19 mouse cellular contexts compared by ENCODE assay signal in genomic region chr4:7314261-7314660, GRCm38 (mm10).
A peak's percentile ranks its signal among the peaks of the same experiment; 100 is the strongest.
DNase-seq lines count a peak whose midpoint lies in the region; ATAC-seq and TF ChIP-seq lines count a peak whose summit lies in the region.
"Had no signal": no experiment of that assay in that cellular context is flagged by ENCODE, and none has a peak within 500 bp of the region (broad histone marks: within the 10 kb centered on the region; RNA-seq: fewer than 3 reads in every experiment).

No protein-coding gene starts in this region.

- peak; percentile 77; the same call in 1 of the 2 replicates for ATAC-seq in heart, embryonic 12.5 days (ENCODE audit: insufficient number of reproducible peaks, low FRiP score)
- ATAC-seq in lung, embryonic 16.5 days (ENCODE audit: low read depth), result peak; percentile 89
- peak; percentile 72; the same call in 1 of the 2 replicates for ATAC-seq in stomach, embryonic 16.5 days (ENCODE audit: insufficient read depth, low FRiP score)
- ATAC-seq in midbrain, embryonic 14.5 days (ENCODE audit: low FRiP score, low TSS enrichment), result no peak
- ATAC-seq: activated CD4-positive, CD25-positive, alpha-beta regulatory T cell, adult 4 months; hindbrain, postnatal 0 days; Patski had no signal

- no peak for TF ChIP-seq CTCF in kidney, adult 2 months (conservative IDR thresholded peaks at IDR 0.05; ENCODE audit: insufficient read depth, insufficient read length, low read depth, low read length)

- peaks cover 6% of the 10 kb centered on the region; the same call in 1 of the 2 replicates for H3K4me1 ChIP-seq in heart, embryonic 12.5 days (replicated peaks)
- H3K4me1 ChIP-seq in lung, embryonic 16.5 days (replicated peaks; ENCODE audit: control insufficient read depth, insufficient read depth, low read length), result peaks cover 4% of the 10 kb centered on the region; the same call in 1 of the 2 replicates
- no peaks in the 10 kb centered on the region for H3K4me1 ChIP-seq in stomach, embryonic 16.5 days (ENCODE audit: control insufficient read depth, insufficient read depth, low read length)
- H3K4me1 ChIP-seq in midbrain, embryonic 14.5 days (ENCODE audit: control insufficient read depth, insufficient read depth, low read length), result no peaks in the 10 kb centered on the region
- H3K4me1 ChIP-seq in kidney, adult 2 months (ENCODE audit: control insufficient read depth, insufficient read depth, low read length), result no peaks in the 10 kb centered on the region
- H3K4me1 ChIP-seq: forebrain, embryonic 12.5 days; liver, embryonic 13.5 days had no signal

- no peak overlapping the region for H3K27ac ChIP-seq in heart, embryonic 12.5 days (ENCODE audit: poor library complexity, severe bottlenecking)
- 0 out of 2 replicates have a peak overlapping the region, but pooled peaks have one; percentile 12 for H3K27ac ChIP-seq in lung, embryonic 16.5 days (ENCODE audit: low read length)
- no peak overlapping the region for H3K27ac ChIP-seq in stomach, embryonic 16.5 days (ENCODE audit: low read length)
- H3K27ac ChIP-seq in midbrain, embryonic 14.5 days (replicated peaks; ENCODE audit: low read depth, low read length), result no peak overlapping the region
- H3K27ac ChIP-seq in kidney, adult 2 months (ENCODE audit: insufficient read depth, low read depth, low read length), result no peak overlapping the region
- H3K27ac ChIP-seq: forebrain, embryonic 12.5 days; hindbrain, postnatal 0 days; left cerebral cortex, adult 2 months; liver, embryonic 13.5 days had no signal

- H3K9me3 ChIP-seq in heart, embryonic 12.5 days (replicated peaks), result no peaks in the 10 kb centered on the region
- H3K9me3 ChIP-seq in lung, embryonic 16.5 days (ENCODE audit: control insufficient read depth, low read length), result no peaks in the 10 kb centered on the region
- H3K9me3 ChIP-seq in stomach, embryonic 16.5 days (replicated peaks; ENCODE audit: control insufficient read depth, low read length), result no peaks in the 10 kb centered on the region; the same call in 1 of the 2 replicates
- H3K9me3 ChIP-seq in midbrain, embryonic 14.5 days (ENCODE audit: control insufficient read depth, low read length), result no peaks in the 10 kb centered on the region
- H3K9me3 ChIP-seq: forebrain, embryonic 12.5 days; liver, embryonic 13.5 days had no signal

- 35% methylated on average over 4 of the region's 4 CpGs for WGBS in heart, embryonic 12.5 days
- WGBS in lung, embryonic 16.5 days, result 28% methylated on average over 4 of the region's 4 CpGs
- WGBS in large intestine, adult 2 months, result 27% methylated on average over 4 of the region's 4 CpGs
- WGBS in stomach, embryonic 16.5 days, result 51% methylated on average over 4 of the region's 4 CpGs
- 87% methylated on average over 4 of the region's 4 CpGs for WGBS in midbrain, embryonic 14.5 days
- WGBS in kidney, adult 2 months, result 75% methylated on average over 4 of the region's 4 CpGs

- no peaks in the 10 kb centered on the region for H3K27me3 ChIP-seq in heart, embryonic 12.5 days (replicated peaks)
- H3K27me3 ChIP-seq in lung, embryonic 16.5 days (ENCODE audit: control insufficient read depth, insufficient read depth, low read depth, low read length), result no peaks in the 10 kb centered on the region
- H3K27me3 ChIP-seq in stomach, embryonic 16.5 days (ENCODE audit: control insufficient read depth, insufficient read depth, low read length), result no peaks in the 10 kb centered on the region
- no peaks in the 10 kb centered on the region for H3K27me3 ChIP-seq in midbrain, embryonic 14.5 days (ENCODE audit: control insufficient read depth, insufficient read depth, low read length)
- no peaks in the 10 kb centered on the region for H3K27me3 ChIP-seq in kidney, adult 2 months (replicated peaks; ENCODE audit: control insufficient read depth, insufficient read depth, low read length)
- H3K27me3 ChIP-seq: forebrain, embryonic 12.5 days; liver, embryonic 13.5 days; Patski had no signal

- H3K4me3 ChIP-seq in heart, embryonic 12.5 days, result no peak overlapping the region
- no peak overlapping the region for H3K4me3 ChIP-seq in lung, embryonic 16.5 days (ENCODE audit: low read length)
- no peak overlapping the region for H3K4me3 ChIP-seq in stomach, embryonic 16.5 days (replicated peaks; ENCODE audit: low read length)
- no peak overlapping the region for H3K4me3 ChIP-seq in midbrain, embryonic 14.5 days (replicated peaks; ENCODE audit: low read depth, low read length)
- H3K4me3 ChIP-seq in kidney, adult 2 months (ENCODE audit: insufficient read depth, low read depth, low read length), result no peak overlapping the region
- H3K4me3 ChIP-seq: forebrain, embryonic 12.5 days; left cerebral cortex, adult 2 months; liver, embryonic 13.5 days had no signal

- no peak overlapping the region for H3K9ac ChIP-seq in heart, embryonic 12.5 days
- H3K9ac ChIP-seq in lung, embryonic 16.5 days (ENCODE audit: low read length), result no peak overlapping the region
- no peak overlapping the region for H3K9ac ChIP-seq in stomach, embryonic 16.5 days (ENCODE audit: low read length)
- no peak overlapping the region for H3K9ac ChIP-seq in midbrain, embryonic 14.5 days (replicated peaks; ENCODE audit: low read length)
- H3K9ac ChIP-seq: forebrain, embryonic 12.5 days; liver, embryonic 13.5 days had no signal

- no peaks in the 10 kb centered on the region for H3K36me3 ChIP-seq in heart, embryonic 12.5 days
- no peaks in the 10 kb centered on the region for H3K36me3 ChIP-seq in lung, embryonic 16.5 days (ENCODE audit: control insufficient read depth, insufficient read depth, low read length)
- H3K36me3 ChIP-seq in stomach, embryonic 16.5 days (ENCODE audit: control insufficient read depth, insufficient read depth, low read length), result no peaks in the 10 kb centered on the region
- H3K36me3 ChIP-seq in midbrain, embryonic 14.5 days (ENCODE audit: control insufficient read depth, insufficient read depth, low read length), result no peaks in the 10 kb centered on the region
- H3K36me3 ChIP-seq in kidney, adult 2 months (ENCODE audit: control insufficient read depth, insufficient read depth, low read length), result no peaks in the 10 kb centered on the region
- H3K36me3 ChIP-seq: forebrain, embryonic 12.5 days; liver, embryonic 13.5 days had no signal

- TF ChIP-seq POLR2A in kidney, adult 2 months (IDR thresholded peaks at IDR 0.05; ENCODE audit: low read depth, low read length), result no peak

- no peak for DNase-seq in heart, adult 8-10 months (ENCODE audit: low spot score)
- no peak for DNase-seq in lung, adult 18-20 months
- peak; percentile 51 for DNase-seq in large intestine, adult 2 months (ENCODE audit: low read depth, low spot score)
- no peak for DNase-seq in midbrain, embryonic 14.5 days
- DNase-seq in kidney, adult 2 months, result no peak
- DNase-seq: adrenal gland, postnatal 36 days; cerebellum, postnatal 10 days; gastrocnemius, postnatal 36 days; liver, embryonic 13.5 days; spleen, adult 18-20 months; thymus, postnatal 25 days had no signal

- H3K4me2 ChIP-seq in heart, embryonic 12.5 days, result no peak overlapping the region
- no peak overlapping the region for H3K4me2 ChIP-seq in lung, embryonic 16.5 days (ENCODE audit: low read depth, low read length)
- no peak overlapping the region for H3K4me2 ChIP-seq in stomach, embryonic 16.5 days (ENCODE audit: low read depth, low read length)
- H3K4me2 ChIP-seq in midbrain, embryonic 14.5 days (ENCODE audit: low read length), result no peak overlapping the region
- H3K4me2 ChIP-seq: forebrain, embryonic 12.5 days; liver, embryonic 13.5 days had no signal
